Mouse (Mus musculus) liver, postnatal 0 days (tissue): ENCODE measurements around the gene Cars2. TPM values are rescaled to one million over a fixed set of nuclear protein-coding genes. Genes with fewer than 3 reads are reported as not detected.
A peak's percentile ranks its signal among the peaks of the same experiment; 100 is the strongest.
"Not testable (repeated sequence)": the region's sequence is repeated elsewhere in the genome, so short reads cannot be mapped to it uniquely, and the experiment has no call there.

Source experiments
- ATAC-seq: fragments of 200-750 bp; cut with Nextera tagmentation; 2 replicates; pipeline ENCODE4 v1.8.0; 2017; ENCODE audit warnings: mild to moderate bottlenecking, moderate library complexity
- DNase-seq: peaks from one replicate; pipeline ENCODE4 v3.0.0-alpha.2; 2016
- H3K27ac ChIP-seq: fragments of 300-500 bp; sonication (generic); 2 replicates; pipeline ENCODE4 v1.5.1; 2014; ENCODE audit warnings: antibody characterized with exemption, moderate library complexity, mild to moderate bottlenecking, low read depth
- H3K27me3 ChIP-seq: fragments of 300-500 bp; sonication (generic); 2 replicates; pipeline ENCODE4 v1.6.1; 2014; ENCODE audit warnings: low read length, control low read depth, mixed read lengths; ENCODE audit not compliant: insufficient read depth
- H3K36me3 ChIP-seq: fragments of 300-500 bp; sonication (generic); replicated peaks from 2 replicates; pipeline ENCODE4 v1.6.1; 2014; ENCODE audit warnings: mild to moderate bottlenecking, control low read depth, low read length, moderate library complexity, mixed read lengths; ENCODE audit not compliant: insufficient read depth
- H3K4me1 ChIP-seq: fragments of 300-500 bp; sonication (generic); 2 replicates; pipeline ENCODE4 v1.6.1; 2014; ENCODE audit warnings: antibody characterized with exemption, mild to moderate bottlenecking, control low read depth; ENCODE audit not compliant: insufficient read depth
- H3K4me2 ChIP-seq: fragments of 300-500 bp; sonication (generic); 2 replicates; pipeline ENCODE4 v1.6.1; 2014; ENCODE audit warnings: low read depth, mild to moderate bottlenecking, low read length, moderate library complexity, mixed read lengths
- H3K4me3 ChIP-seq: fragments of 300-500 bp; sonication (generic); 2 replicates; pipeline ENCODE4 v1.5.1; 2014; ENCODE audit warnings: low read depth, low read length
- H3K9ac ChIP-seq: fragments of 300-500 bp; sonication (generic); replicated peaks from 2 replicates; pipeline ENCODE4 v1.6.1; 2014; ENCODE audit warnings: mild to moderate bottlenecking, moderate library complexity
- H3K9me3 ChIP-seq: fragments of 300-500 bp; sonication (generic); 2 replicates; pipeline ENCODE4 v1.6.1; 2016; ENCODE audit warnings: mild to moderate bottlenecking, control low read depth, low read length, mixed read lengths
- CTCF ChIP-seq: sonication (generic); IDR thresholded peaks from 2 replicates; pipeline ENCODE4 v1.5.1; 2016; ENCODE audit warnings: antibody characterized with exemption, low read depth
- EP300 ChIP-seq: IDR thresholded peaks from 2 replicates; pipeline ENCODE4 v1.6.1; 2016; ENCODE audit warnings: antibody characterized with exemption, low read depth, mild to moderate bottlenecking
- WGBS: fragments of 180-500 bp; shearing (Covaris S2); extraction: QIAGEN DNeasy Blood & Tissue Kit; methylation state at CpG from one replicate; pipeline ENCODE4 v1.1.7; 2014; ENCODE audit not compliant: insufficient replicate concordance; 5-methylcytosine and 5-hydroxymethylcytosine counted together
- polyA plus RNA-seq: library from polyadenylated mRNA; unstranded; fragments of >200 nt; fragmentation: Nextera tagmentation; extraction: Ambion mirVana; gene quantifications from 2 replicates; pipeline ENCODE4 v1.2.1, GENCODE M21; 2015

Gene Cars2
- polyA plus RNA-seq, 1 experiment from 2014 or later = 8.4 TPM

DNA sequence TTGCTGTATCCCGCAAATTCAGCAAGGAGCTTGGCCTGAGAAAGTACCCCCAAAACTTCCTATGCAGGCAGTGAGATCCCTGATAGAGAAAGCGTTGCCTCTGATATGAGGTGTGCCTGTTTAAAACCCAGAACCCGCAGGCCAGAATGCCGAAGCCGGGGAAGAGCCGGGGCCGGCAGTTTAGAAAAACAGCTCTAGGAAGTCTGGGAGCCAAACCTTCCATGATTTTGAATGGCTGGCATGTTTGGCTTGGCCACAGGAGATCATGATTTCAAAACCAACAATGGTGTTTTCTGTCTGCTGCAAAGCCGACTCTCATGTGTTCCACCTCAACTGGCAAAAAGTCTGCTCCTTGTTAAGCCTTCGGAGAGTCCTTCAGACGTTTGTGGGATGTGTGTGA, 1.8 kb upstream of the Cars2 start:
- Histone ChIP-seq H3K27me3 (no peaks in the 10 kb centered on the region), H3K4me3 (no peak overlapping the region), H3K4me1 (peaks cover 22% of the 10 kb centered on the region), H3K4me2 (no peak overlapping the region), H3K36me3 (no peaks in the 10 kb centered on the region), H3K9me3 (no peaks in the 10 kb centered on the region), H3K9ac (no peak overlapping the region), H3K27ac (no peak overlapping the region)
- ATAC-seq (no peak), DNase-seq (no peak)
- 86% methylated on average over 10 of the region's 10 CpGs for WGBS
- TF ChIP-seq CTCF (no peak), EP300 (no peak)

DNA sequence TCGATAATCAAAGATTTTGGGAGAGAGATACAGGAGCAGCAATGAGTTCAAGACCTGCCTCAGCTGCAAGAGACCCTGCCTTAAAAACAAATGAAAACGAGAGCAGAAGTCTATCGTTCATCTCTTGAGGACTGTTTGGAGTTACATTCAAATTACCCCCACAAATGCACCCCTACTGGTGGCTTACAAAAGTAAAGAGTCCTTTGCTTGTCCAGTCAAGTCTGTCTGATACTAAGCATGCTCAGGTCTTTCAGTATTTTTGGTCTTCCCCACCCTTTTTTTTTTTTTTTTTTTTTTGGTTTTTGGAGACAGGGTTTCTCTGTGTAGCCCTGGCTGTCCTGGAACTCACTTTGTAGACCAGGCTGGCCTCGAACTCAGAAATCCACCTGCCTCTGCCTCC, 914 bp upstream of the Cars2 start:
- not testable (repeated sequence) for H3K9ac ChIP-seq, ATAC-seq, DNase-seq, H3K36me3 ChIP-seq, H3K27ac ChIP-seq, H3K9me3 ChIP-seq, H3K27me3 ChIP-seq, H3K4me3 ChIP-seq
- Histone ChIP-seq H3K4me2 (0 out of 2 replicates have a peak overlapping the region, but pooled peaks have one; percentile 84), H3K4me1 (peaks cover 22% of the 10 kb centered on the region)
- WGBS = 69% methylated on average over 3 of the region's 4 CpGs

DNA sequence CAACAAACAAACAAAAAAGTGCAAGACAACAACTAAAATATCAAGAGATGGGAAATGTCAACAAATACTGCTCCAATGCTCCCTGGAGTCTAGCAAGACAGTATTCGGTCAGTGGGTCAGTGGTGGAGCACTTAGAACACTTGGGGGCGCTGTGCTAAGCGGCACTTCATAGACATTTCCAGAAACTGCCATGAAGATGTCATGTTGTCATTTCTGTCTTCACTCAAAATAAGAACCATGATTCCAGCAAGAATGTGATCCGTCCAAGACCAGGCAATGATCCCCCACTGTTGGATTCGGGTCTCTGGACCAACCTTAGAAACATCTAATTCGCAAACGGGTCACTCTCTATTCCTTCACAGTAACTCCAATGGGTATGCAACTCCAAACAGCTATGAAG, 877 bp downstream of the Cars2 start:
- no peak for ATAC-seq
- peaks cover 20% of the 10 kb centered on the region for H3K4me1 ChIP-seq
- DNase-seq = peak; percentile 75
- WGBS = 12% methylated on average over 7 of the region's 7 CpGs
- peak; percentile 84 for TF ChIP-seq CTCF
- TF ChIP-seq EP300 = no peak
- no peaks in the 10 kb centered on the region for H3K27me3 ChIP-seq
- peak overlapping the region; percentile 90; the same call in 1 of the 2 replicates for H3K27ac ChIP-seq
- H3K36me3 ChIP-seq = no peaks in the 10 kb centered on the region; the same call in 1 of the 2 replicates
- H3K4me2 ChIP-seq = peak overlapping the region; percentile 84
- no peaks in the 10 kb centered on the region for H3K9me3 ChIP-seq
- H3K9ac ChIP-seq = peak overlapping the region; percentile 74
- H3K4me3 ChIP-seq = peak overlapping the region; percentile 70

DNA sequence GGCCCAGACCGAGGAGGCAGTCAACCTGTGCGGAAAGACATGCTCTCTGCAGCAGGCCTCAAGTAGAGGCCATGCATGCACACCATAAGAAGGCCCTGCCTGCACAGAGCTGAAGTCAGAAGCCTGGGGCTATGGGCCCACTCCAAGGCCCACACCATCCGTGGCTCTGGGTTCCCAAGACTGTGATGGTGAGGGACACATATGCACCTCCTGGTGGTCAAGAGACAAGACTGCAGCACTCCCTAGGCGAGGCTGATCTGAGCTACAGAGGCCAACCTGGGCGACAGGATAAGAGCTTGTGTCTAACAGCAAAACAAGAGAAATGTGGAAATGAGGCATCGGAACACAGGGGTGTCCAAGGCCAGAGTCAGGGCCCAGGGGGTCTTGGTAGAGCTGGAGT, 3.5 kb downstream of the Cars2 start:
- no peaks in the 10 kb centered on the region for H3K27me3 ChIP-seq
- TF ChIP-seq EP300 = no peak
- TF ChIP-seq CTCF = peak; percentile 67
- H3K9ac ChIP-seq = no peak overlapping the region
- H3K4me2 ChIP-seq = no peak overlapping the region
- no peak for ATAC-seq
- H3K36me3 ChIP-seq = peaks cover 6% of the 10 kb centered on the region
- peaks cover 11% of the 10 kb centered on the region for H3K4me1 ChIP-seq
- WGBS = 76% methylated on average over 6 of the region's 6 CpGs
- H3K9me3 ChIP-seq = no peaks in the 10 kb centered on the region
- no peak overlapping the region for H3K27ac ChIP-seq
- DNase-seq = peak; percentile 31
- no peak overlapping the region for H3K4me3 ChIP-seq

DNA sequence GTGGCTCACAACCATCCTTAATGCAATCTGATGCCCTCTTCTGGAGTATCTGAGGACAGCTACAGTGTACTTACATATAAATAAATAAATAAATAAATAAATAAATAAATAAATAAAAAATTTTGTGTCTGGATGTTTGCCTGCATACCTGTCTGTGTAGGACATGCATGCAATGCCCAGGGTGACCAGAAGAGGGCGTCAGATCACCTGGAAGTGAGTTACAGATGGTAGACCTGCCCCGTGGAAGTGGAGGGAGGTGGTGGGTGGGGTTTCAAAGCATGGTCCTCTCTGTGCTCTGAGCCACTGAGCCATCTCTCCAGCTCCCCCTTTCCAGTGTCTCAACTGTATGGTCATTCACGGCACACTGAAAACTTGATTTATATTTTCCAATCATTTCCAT, 6.2 kb downstream of the Cars2 start:
- Histone ChIP-seq H3K27me3 (no peaks in the 10 kb centered on the region), H3K27ac (no peak overlapping the region), H3K9ac (no peak overlapping the region), H3K4me2 (no peak overlapping the region), H3K9me3 (no peaks in the 10 kb centered on the region), H3K36me3 (peaks cover 24% of the 10 kb centered on the region), H3K4me3 (no peak overlapping the region), H3K4me1 (no peaks in the 10 kb centered on the region)
- WGBS = 41% methylated on average over 3 of the region's 3 CpGs
- DNase-seq (peak; percentile 78), ATAC-seq (no peak)
- TF ChIP-seq EP300 (no peak), CTCF (peak; percentile 77)

DNA sequence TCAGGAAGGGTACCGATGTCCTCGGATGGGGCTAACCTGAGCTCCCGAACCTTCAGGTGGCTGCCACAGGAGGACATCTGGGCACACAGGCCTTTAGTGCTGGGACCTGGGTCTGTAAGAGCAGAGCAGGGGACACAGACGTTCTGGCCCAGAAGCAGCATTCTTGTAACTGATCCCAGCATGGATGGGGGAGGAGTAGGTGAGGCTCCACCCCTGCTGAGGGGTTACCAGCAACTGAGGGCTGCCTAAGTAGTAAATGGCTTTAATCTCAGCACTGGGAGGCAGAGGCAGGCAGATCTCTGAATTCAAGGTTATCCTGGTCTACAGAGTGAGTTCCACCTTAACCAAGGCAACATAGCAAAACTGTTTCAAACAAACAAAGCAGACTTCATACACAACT, 7.7 kb downstream of the Cars2 start:
- DNase-seq = no peak
- no peak for TF ChIP-seq CTCF
- TF ChIP-seq EP300 = no peak
- H3K4me3 ChIP-seq = no peak overlapping the region
- H3K36me3 ChIP-seq = peaks cover 24% of the 10 kb centered on the region
- H3K27me3 ChIP-seq = no peaks in the 10 kb centered on the region
- 84% methylated on average over 4 of the region's 4 CpGs for WGBS
- no peak overlapping the region for H3K4me2 ChIP-seq
- no peaks in the 10 kb centered on the region for H3K4me1 ChIP-seq
- no peak for ATAC-seq
- H3K9me3 ChIP-seq = no peaks in the 10 kb centered on the region
- H3K27ac ChIP-seq = no peak overlapping the region
- H3K9ac ChIP-seq = no peak overlapping the region

DNA sequence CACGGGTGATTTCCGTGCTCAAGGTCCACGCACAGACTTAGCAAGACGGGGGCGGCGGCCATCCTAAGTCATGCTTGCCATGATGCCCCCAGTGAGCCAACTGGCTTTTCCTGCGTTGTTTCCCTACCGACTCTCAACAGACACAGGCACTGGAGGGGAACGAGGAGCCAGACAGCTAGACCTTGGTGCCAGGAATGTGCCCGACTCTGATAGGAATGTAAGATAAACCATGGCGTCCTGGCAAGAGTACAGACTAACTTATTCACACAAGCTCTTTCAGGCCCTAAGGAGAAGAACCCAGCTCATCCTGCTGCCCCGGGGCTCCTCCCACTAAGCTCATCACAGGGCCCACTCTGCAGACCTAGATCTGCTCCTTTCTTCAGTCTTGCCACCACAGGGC, 8.6 kb downstream of the Cars2 start:
- Histone ChIP-seq H3K9me3 (no peaks in the 10 kb centered on the region), H3K27ac (no peak overlapping the region), H3K36me3 (peaks cover 24% of the 10 kb centered on the region), H3K4me3 (no peak overlapping the region), H3K27me3 (no peaks in the 10 kb centered on the region), H3K9ac (no peak overlapping the region), H3K4me2 (no peak overlapping the region), H3K4me1 (no peaks in the 10 kb centered on the region)
- DNase-seq = no peak
- TF ChIP-seq CTCF = no peak
- no peak for TF ChIP-seq EP300
- ATAC-seq = no peak
- WGBS = 87% methylated on average over 12 of the region's 12 CpGs
